Mouse (Mus musculus) liver, postnatal 0 days (tissue): Measurements from ENCODE around the gene St7.

ENCODE experiments used
- CTCF ChIP-seq: sonication (generic); IDR thresholded peaks from 2 replicates; pipeline ENCODE4 v1.5.1; 2016; ENCODE audit warnings: antibody characterized with exemption, low read depth
- EP300 ChIP-seq: IDR thresholded peaks from 2 replicates; pipeline ENCODE4 v1.6.1; 2016; ENCODE audit warnings: antibody characterized with exemption, low read depth, mild to moderate bottlenecking

DNA sequence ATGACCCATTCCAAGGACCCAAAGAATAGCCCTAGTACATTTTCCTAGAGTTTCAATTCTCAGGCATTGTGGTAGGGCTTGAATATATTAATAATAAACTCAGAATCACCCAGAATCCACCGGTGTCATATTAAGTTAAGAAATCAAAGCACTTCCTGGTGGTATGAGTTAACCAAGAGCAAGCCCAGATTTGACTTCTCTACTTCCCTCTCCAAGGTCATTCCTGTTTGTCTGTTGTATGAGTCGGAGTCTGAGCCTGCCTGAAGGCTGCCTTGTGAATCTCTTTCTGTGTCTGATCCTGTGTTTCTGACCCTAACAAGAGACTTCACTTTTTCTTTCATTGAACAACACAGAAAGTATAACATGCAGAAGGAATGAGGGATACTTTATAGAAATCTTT lies 118.3 kb downstream of the St7 start:
- TF ChIP-seq CTCF (no peak), EP300 (no peak)
